Mouse (Mus musculus): Measurements from ENCODE around the gene Ppp3ca.

Gene Ppp3ca

GRCm38 (mm10) chr3:136917080-136917479 is 247.2 kb downstream of the Ppp3ca start:
- DNase-seq (ENCODE audit: low spot score), result no peak

- DNase-seq (ENCODE audit: low spot score), result no peak
Measured at GRCm38 (mm10) chr3:136933071-136933470, 263.1 kb downstream of the Ppp3ca start.

- no peak for DNase-seq (ENCODE audit: low spot score)
Measured at GRCm38 (mm10) chr3:136940733-136941601, 271.0 kb downstream of the Ppp3ca start.

GRCm38 (mm10) chr3:136941602-136941926 is 271.6 kb downstream of the Ppp3ca start:
- no peak for DNase-seq (ENCODE audit: low spot score)

- DNase-seq (ENCODE audit: low spot score), result no peak
Measured at GRCm38 (mm10) chr3:136945550-136945949, 275.6 kb downstream of the Ppp3ca start.

GRCm38 (mm10) chr3:136946662-136947061 is 276.7 kb downstream of the Ppp3ca start:
- DNase-seq (ENCODE audit: low spot score), result no peak

GRCm38 (mm10) chr3:136948142-136948541 is 278.2 kb downstream of the Ppp3ca start:
- DNase-seq (ENCODE audit: low spot score), result no peak

- DNase-seq (ENCODE audit: low spot score), result no peak
Measured at GRCm38 (mm10) chr3:136951792-136952191, 281.9 kb downstream of the Ppp3ca start.

GRCm38 (mm10) chr3:136952822-136953221 is 282.9 kb downstream of the Ppp3ca start:
- DNase-seq (ENCODE audit: low spot score), result no peak

- no peak for DNase-seq (ENCODE audit: low spot score)
Measured at GRCm38 (mm10) chr3:136955043-136955442, 285.1 kb downstream of the Ppp3ca start.

- DNase-seq (ENCODE audit: low spot score), result no peak
Measured at GRCm38 (mm10) chr3:136960314-136960713, 290.4 kb downstream of the Ppp3ca start.

- DNase-seq (ENCODE audit: low spot score), result no peak
Measured at GRCm38 (mm10) chr3:136966786-136967185, 296.9 kb downstream of the Ppp3ca start.

- no peak for DNase-seq (ENCODE audit: low spot score)
Measured at GRCm38 (mm10) chr3:136967510-136967909, 297.6 kb downstream of the Ppp3ca start.

GRCm38 (mm10) chr3:136969796-136970195 is 299.9 kb downstream of the Ppp3ca start:
- no peak for DNase-seq (ENCODE audit: low spot score)

GRCm38 (mm10) chr3:136977859-136978258 is 307.9 kb downstream of the Ppp3ca start:
- DNase-seq (ENCODE audit: low spot score), result no peak

GRCm38 (mm10) chr3:136980915-136981588 is 311.1 kb downstream of the Ppp3ca start:
- no peak for DNase-seq (ENCODE audit: low spot score)

GRCm38 (mm10) chr3:136981589-136981924 is 311.6 kb downstream of the Ppp3ca start:
- no peak for DNase-seq (ENCODE audit: low spot score)

GRCm38 (mm10) chr3:136982021-136982420 is 312.1 kb downstream of the Ppp3ca start:
- DNase-seq (ENCODE audit: low spot score), result no peak

GRCm38 (mm10) chr3:136986096-136986881 is 316.4 kb downstream of the Ppp3ca start:
- no peak for DNase-seq (ENCODE audit: low spot score)

All from ovary, postnatal 14 days (tissue).